Mouse (Mus musculus): Measurements from ENCODE around the gene Fbxl8. TPM values are rescaled to one million over a fixed set of nuclear protein-coding genes. Genes with fewer than 3 reads are reported as not detected.

Gene Fbxl8
- polyA plus RNA-seq, 1 experiment = 3.9 TPM

GRCm38 (mm10) chr8:105233126-105233935, 31.1 kb upstream of the Fbxl8 start:
- no peak for TF ChIP-seq CTCF (IDR thresholded peaks at IDR 0.05; ENCODE audit: borderline replicate concordance, insufficient read depth, low read length)
- no peak for TF ChIP-seq POLR2A (IDR thresholded peaks at IDR 0.05; ENCODE audit: low read depth, low read length)
- Histone ChIP-seq H3K4me3 (ENCODE audit: insufficient read depth, low read length) (no peak overlapping the region), H3K27ac (ENCODE audit: insufficient read depth, low read length) (no peak overlapping the region), H3K4me1 (ENCODE audit: control insufficient read depth, insufficient read depth, low read length) (no peaks in the 10 kb centered on the region)

DNA sequence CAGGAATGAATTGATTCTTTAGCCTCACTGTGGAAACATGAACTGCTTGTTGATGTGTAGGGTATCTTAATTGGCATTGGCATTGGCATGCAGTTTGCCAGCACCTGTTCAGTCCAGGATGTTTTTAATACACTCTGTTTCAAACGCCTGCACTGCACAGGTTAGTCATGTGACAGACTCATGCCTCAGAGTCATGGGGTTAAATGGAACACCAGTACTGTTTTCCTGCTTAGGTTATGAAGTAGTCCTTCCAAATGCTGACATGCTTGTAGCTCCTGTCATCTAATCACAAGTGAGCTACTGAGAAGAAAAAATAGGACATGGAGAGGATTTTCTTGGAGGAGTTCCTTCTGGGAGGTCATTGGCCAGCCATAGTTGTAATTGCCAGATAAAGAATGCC, 29.2 kb upstream of the Fbxl8 start:
- TF ChIP-seq CTCF (IDR thresholded peaks at IDR 0.05; ENCODE audit: borderline replicate concordance, insufficient read depth, low read length) (no peak), POLR2A (IDR thresholded peaks at IDR 0.05; ENCODE audit: low read depth, low read length) (no peak)
- no peaks in the 10 kb centered on the region for H3K4me1 ChIP-seq (ENCODE audit: control insufficient read depth, insufficient read depth, low read length)
- H3K4me3 ChIP-seq (ENCODE audit: insufficient read depth, low read length) = no peak overlapping the region
- H3K27ac ChIP-seq (ENCODE audit: insufficient read depth, low read length) = no peak overlapping the region

- no peaks in the 10 kb centered on the region for H3K4me1 ChIP-seq (ENCODE audit: control insufficient read depth, insufficient read depth, low read length)
- TF ChIP-seq CTCF (IDR thresholded peaks at IDR 0.05; ENCODE audit: borderline replicate concordance, insufficient read depth, low read length) (no peak), POLR2A (IDR thresholded peaks at IDR 0.05; ENCODE audit: low read depth, low read length) (no peak)
- H3K27ac ChIP-seq (ENCODE audit: insufficient read depth, low read length) = no peak overlapping the region
- no peak overlapping the region for H3K4me3 ChIP-seq (ENCODE audit: insufficient read depth, low read length)
These were observed 26.9 kb upstream of the Fbxl8 start for GRCm38 (mm10) chr8:105237442-105238142.

DNA sequence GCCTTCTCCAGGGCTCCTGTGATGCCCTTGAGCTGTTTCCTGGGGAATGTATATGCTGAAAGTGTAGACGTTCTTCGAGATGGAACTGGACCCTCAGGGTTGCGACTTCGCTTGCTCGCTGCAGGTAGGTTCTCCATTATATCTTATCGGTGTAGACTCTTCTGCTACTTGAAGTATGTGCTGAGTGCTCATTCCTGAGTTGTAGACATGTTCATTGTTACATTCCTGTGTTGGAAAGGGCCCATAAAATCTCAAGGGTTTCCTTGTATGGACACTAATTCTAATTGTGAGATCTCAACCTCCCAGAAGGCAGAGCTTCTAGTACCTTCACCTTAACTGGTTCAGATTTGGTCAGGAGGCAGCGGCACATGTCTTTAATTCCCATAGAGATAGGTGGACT, 23.4 kb upstream of the Fbxl8 start:
- no peak for TF ChIP-seq POLR2A (IDR thresholded peaks at IDR 0.05; ENCODE audit: low read depth, low read length)
- no peak for TF ChIP-seq CTCF (IDR thresholded peaks at IDR 0.05; ENCODE audit: borderline replicate concordance, insufficient read depth, low read length)

DNA sequence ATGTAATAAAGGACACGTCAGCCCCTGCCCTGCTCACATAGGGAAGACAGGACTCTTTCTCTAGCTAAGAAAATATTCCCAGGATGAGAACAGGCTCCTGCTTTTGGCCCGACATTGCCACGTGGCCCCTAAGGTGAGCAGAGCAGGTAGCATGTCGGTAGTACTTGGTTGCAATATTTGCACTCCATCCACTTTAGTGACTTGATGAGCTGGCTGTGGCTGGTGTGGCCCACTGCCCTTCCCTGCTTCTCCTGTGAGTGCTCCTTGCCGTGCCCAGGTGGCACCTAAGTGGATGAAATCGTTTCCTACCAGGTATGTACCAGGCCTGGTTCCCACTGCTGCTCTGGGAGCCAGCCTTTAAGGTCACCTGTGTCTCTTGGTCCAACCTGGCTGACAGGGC, 12.5 kb upstream of the Fbxl8 start:
- no peak overlapping the region for H3K27ac ChIP-seq (ENCODE audit: insufficient read depth, low read length)
- no peak overlapping the region for H3K4me3 ChIP-seq (ENCODE audit: insufficient read depth, low read length)
- TF ChIP-seq CTCF (IDR thresholded peaks at IDR 0.05; ENCODE audit: borderline replicate concordance, insufficient read depth, low read length) = no peak
- TF ChIP-seq POLR2A (IDR thresholded peaks at IDR 0.05; ENCODE audit: low read depth, low read length) = 0 out of 2 replicates have a peak, but pooled peaks have one; percentile 9
- no peaks in the 10 kb centered on the region for H3K4me1 ChIP-seq (ENCODE audit: control insufficient read depth, insufficient read depth, low read length)

More for the DNA sequence above, 23.4 kb upstream of the Fbxl8 start:
- H3K4me3 ChIP-seq (ENCODE audit: insufficient read depth, low read length) = no peak overlapping the region
- no peaks in the 10 kb centered on the region for H3K4me1 ChIP-seq (ENCODE audit: control insufficient read depth, insufficient read depth, low read length)
- H3K27ac ChIP-seq (ENCODE audit: insufficient read depth, low read length) = no peak overlapping the region

GRCm38 (mm10) chr8:105252680-105253537, 11.5 kb upstream of the Fbxl8 start:
- TF ChIP-seq POLR2A (IDR thresholded peaks at IDR 0.05; ENCODE audit: low read depth, low read length) = peak; percentile 24
- no peak for TF ChIP-seq CTCF (IDR thresholded peaks at IDR 0.05; ENCODE audit: borderline replicate concordance, insufficient read depth, low read length)
- Histone ChIP-seq H3K27ac (ENCODE audit: insufficient read depth, low read length) (no peak overlapping the region), H3K4me1 (ENCODE audit: control insufficient read depth, insufficient read depth, low read length) (no peaks in the 10 kb centered on the region), H3K4me3 (ENCODE audit: insufficient read depth, low read length) (no peak overlapping the region)

- peak overlapping the region; percentile 19; the same call in 1 of the 2 replicates for H3K4me3 ChIP-seq (ENCODE audit: insufficient read depth, low read length)
- no peak for TF ChIP-seq CTCF (IDR thresholded peaks at IDR 0.05; ENCODE audit: borderline replicate concordance, insufficient read depth, low read length)
- no peak for TF ChIP-seq POLR2A (IDR thresholded peaks at IDR 0.05; ENCODE audit: low read depth, low read length)
- 0 out of 2 replicates have a peak overlapping the region, but pooled peaks have one; percentile 1 for H3K27ac ChIP-seq (ENCODE audit: insufficient read depth, low read length)
- H3K4me1 ChIP-seq (ENCODE audit: control insufficient read depth, insufficient read depth, low read length) = no peaks in the 10 kb centered on the region
These were observed 10.7 kb upstream of the Fbxl8 start for GRCm38 (mm10) chr8:105253766-105254151.

- peak overlapping the region; percentile 91 for H3K27ac ChIP-seq (ENCODE audit: insufficient read depth, low read length)
- H3K4me1 ChIP-seq (ENCODE audit: control insufficient read depth, insufficient read depth, low read length) = no peaks in the 10 kb centered on the region
- TF ChIP-seq POLR2A (IDR thresholded peaks at IDR 0.05; ENCODE audit: low read depth, low read length) (peak; percentile 45; the same call in 1 of the 2 replicates), CTCF (IDR thresholded peaks at IDR 0.05; ENCODE audit: borderline replicate concordance, insufficient read depth, low read length) (peak; percentile 86)
- H3K4me3 ChIP-seq (ENCODE audit: insufficient read depth, low read length) = peak overlapping the region; percentile 63
These were observed 10.1 kb upstream of the Fbxl8 start for GRCm38 (mm10) chr8:105254152-105254965.

- H3K4me3 ChIP-seq (ENCODE audit: insufficient read depth, low read length) = peak within 1 kb of the TSS; percentile 63
These were observed 9.5 kb upstream of the Fbxl8 start, which contains the start of gene B3gnt9 for GRCm38 (mm10) chr8:105254966-105255350. Gene B3gnt9 (minus strand): TSS chr8:105255153.

More at GRCm38 (mm10) chr8:105254966-105255350, 9.5 kb upstream of the Fbxl8 start, which contains the start of gene B3gnt9:
- Histone ChIP-seq H3K4me1 (ENCODE audit: control insufficient read depth, insufficient read depth, low read length) (no peaks in the 10 kb centered on the region), H3K27ac (ENCODE audit: insufficient read depth, low read length) (peak within 1 kb of the TSS; percentile 91)
- TF ChIP-seq POLR2A (IDR thresholded peaks at IDR 0.05; ENCODE audit: low read depth, low read length) = peak; percentile 79
- TF ChIP-seq CTCF (IDR thresholded peaks at IDR 0.05; ENCODE audit: borderline replicate concordance, insufficient read depth, low read length) = no peak

All from embryonic fibroblast, embryonic 13.5 days (primary cell).